Mouse (Mus musculus) ES-Bruce4 (cell line): ENCODE measurements around the gene Ahcyl1. TPM values are rescaled to one million over a fixed set of nuclear protein-coding genes. Genes with fewer than 3 reads are reported as not detected.
"Not testable (repeated sequence)": the region's sequence is repeated elsewhere in the genome, so short reads cannot be mapped to it uniquely, and the experiment has no call there.

ENCODE experiments used
- H3K27ac ChIP-seq: 2 replicates; pipeline ENCODE4 v1.5.1; 2012; ENCODE audit warnings: low read length, inconsistent platforms; ENCODE audit not compliant: insufficient read depth
- H3K27me3 ChIP-seq: 2 replicates; pipeline ENCODE4 v1.6.1; 2012; ENCODE audit warnings: mild to moderate bottlenecking, low read length, inconsistent platforms; ENCODE audit not compliant: control insufficient read depth, poor library complexity, insufficient read depth, severe bottlenecking
- H3K36me3 ChIP-seq: 2 replicates; pipeline ENCODE4 v1.6.1; 2012; ENCODE audit warnings: inconsistent platforms, mild to moderate bottlenecking, low read length, moderate library complexity; ENCODE audit not compliant: control insufficient read depth, poor library complexity, insufficient read depth, severe bottlenecking
- H3K4me1 ChIP-seq: one replicate; pipeline ENCODE4 v1.8.1; 2011; ENCODE audit warnings: low read length; ENCODE audit not compliant: control insufficient read depth, insufficient read depth
- H3K4me3 ChIP-seq: 2 replicates; pipeline ENCODE4 v1.5.1; 2011; ENCODE audit warnings: low read depth, mild to moderate bottlenecking, low read length
- H3K9ac ChIP-seq: 2 replicates; pipeline ENCODE4 v1.6.1; 2012; ENCODE audit warnings: low read depth, mild to moderate bottlenecking, inconsistent platforms; ENCODE audit not compliant: poor library complexity, severe bottlenecking
- H3K9me3 ChIP-seq: replicated peaks from 2 replicates; pipeline ENCODE4 v1.6.1; 2012; ENCODE audit warnings: mild to moderate bottlenecking, low read length, inconsistent platforms; ENCODE audit not compliant: control insufficient read depth, poor library complexity, insufficient read depth, severe bottlenecking
- CTCF ChIP-seq: IDR thresholded peaks from one replicate; pipeline ENCODE4 v1.8.1; 2011; ENCODE audit warnings: low read depth, low read length
- EP300 ChIP-seq: IDR thresholded peaks from 2 replicates; pipeline ENCODE4 v1.6.1; 2011; ENCODE audit warnings: low read depth, low read length; ENCODE audit not compliant: insufficient read depth
- POLR2A ChIP-seq: IDR thresholded peaks from one replicate; pipeline ENCODE4 v1.8.1; 2011; ENCODE audit warnings: low read length; ENCODE audit not compliant: insufficient read depth
- polyA plus RNA-seq: library from polyadenylated mRNA; stranded (reverse); fragments of >200 nt; gene quantifications from 2 replicates; pipeline ENCODE4 v1.2.4, GENCODE M21; 2011; ENCODE audit warnings: low read depth; ENCODE audit not compliant: missing spikeins, insufficient read depth, insufficient read length

Ahcyl1 gene
- polyA plus RNA-seq, 1 experiment: 179 TPM

DNA sequence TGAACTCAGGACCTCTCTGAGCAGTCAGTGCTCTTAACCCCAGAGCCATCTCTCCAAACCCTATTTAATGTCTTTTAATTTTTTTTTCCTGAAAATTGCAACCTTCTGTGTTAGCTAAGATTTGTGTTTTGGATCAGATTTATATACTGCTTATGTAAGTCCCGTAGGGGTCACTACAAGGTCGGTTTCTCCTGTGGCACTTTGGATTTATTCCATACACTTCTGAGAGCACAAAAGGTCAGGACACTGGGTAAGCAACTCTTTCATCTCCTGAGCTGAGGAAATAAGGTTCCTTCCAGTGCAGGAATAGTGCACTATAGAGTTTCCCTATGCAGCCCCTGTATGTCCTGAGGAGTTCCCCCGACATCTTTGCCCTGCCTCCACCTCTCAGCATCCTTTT lies 40.9 kb downstream of the Ahcyl1 start:
- no peaks in the 10 kb centered on the region for H3K36me3 ChIP-seq
- no peak overlapping the region for H3K27ac ChIP-seq
- no peaks in the 10 kb centered on the region for H3K27me3 ChIP-seq
- TF ChIP-seq POLR2A: no peak
- TF ChIP-seq CTCF: no peak
- no peak for TF ChIP-seq EP300
- no peak overlapping the region for H3K4me3 ChIP-seq
- no peak overlapping the region for H3K9ac ChIP-seq
- no peaks in the 10 kb centered on the region for H3K4me1 ChIP-seq
- H3K9me3 ChIP-seq: no peaks in the 10 kb centered on the region

DNA sequence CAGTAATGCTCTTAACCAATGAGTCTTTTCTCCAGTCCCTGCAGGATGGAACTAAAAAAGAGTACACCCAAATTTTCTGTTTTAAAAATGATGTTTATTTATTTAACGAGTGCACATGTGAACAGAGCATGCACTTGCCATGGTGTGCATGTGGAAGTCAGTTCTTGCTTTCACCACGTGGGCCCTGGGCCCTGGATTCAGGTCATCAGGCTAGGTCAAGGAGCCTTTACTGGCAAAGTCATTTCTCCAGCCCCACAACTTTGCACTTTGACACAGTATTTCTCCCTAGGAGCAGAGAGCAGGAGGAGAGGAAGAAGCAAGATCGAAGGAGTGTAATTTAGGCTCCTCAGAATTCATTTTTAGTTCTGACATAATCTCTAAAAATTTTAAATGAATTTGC lies 41.5 kb downstream of the Ahcyl1 start:
- no peak overlapping the region for H3K27ac ChIP-seq
- TF ChIP-seq POLR2A (no peak), EP300 (no peak), CTCF (no peak)

DNA sequence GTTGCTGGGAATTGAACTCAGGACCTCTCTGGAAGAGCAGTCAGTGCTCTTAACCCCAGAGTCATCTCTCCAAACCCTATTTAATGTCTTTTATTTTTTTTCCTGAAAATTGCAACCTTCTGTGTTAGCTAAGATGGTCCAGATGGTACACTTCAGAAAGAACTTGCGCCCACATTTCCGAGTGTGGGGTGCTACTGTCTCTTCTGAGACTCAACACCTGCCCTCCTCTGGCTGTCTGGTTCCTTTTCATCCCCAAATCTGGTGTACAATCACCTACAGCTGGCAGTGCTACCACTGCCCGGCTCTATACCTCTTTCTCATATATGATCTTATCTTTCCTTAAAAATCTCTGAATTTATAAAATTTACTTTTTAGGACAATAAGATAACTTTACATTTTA lies 43.4 kb downstream of the Ahcyl1 start:
- Histone ChIP-seq H3K4me1 (no peaks in the 10 kb centered on the region), H3K4me3 (no peak overlapping the region), H3K9ac (no peak overlapping the region), H3K27me3 (no peaks in the 10 kb centered on the region), H3K36me3 (no peaks in the 10 kb centered on the region), H3K27ac (no peak overlapping the region), H3K9me3 (no peaks in the 10 kb centered on the region)
- TF ChIP-seq POLR2A (no peak), EP300 (no peak), CTCF (no peak)

More for the DNA sequence above, 41.5 kb downstream of the Ahcyl1 start:
- H3K4me1 ChIP-seq: no peaks in the 10 kb centered on the region
- no peaks in the 10 kb centered on the region for H3K36me3 ChIP-seq
- H3K4me3 ChIP-seq: no peak overlapping the region
- H3K9ac ChIP-seq: no peak overlapping the region
- H3K9me3 ChIP-seq: no peaks in the 10 kb centered on the region
- H3K27me3 ChIP-seq: no peaks in the 10 kb centered on the region

DNA sequence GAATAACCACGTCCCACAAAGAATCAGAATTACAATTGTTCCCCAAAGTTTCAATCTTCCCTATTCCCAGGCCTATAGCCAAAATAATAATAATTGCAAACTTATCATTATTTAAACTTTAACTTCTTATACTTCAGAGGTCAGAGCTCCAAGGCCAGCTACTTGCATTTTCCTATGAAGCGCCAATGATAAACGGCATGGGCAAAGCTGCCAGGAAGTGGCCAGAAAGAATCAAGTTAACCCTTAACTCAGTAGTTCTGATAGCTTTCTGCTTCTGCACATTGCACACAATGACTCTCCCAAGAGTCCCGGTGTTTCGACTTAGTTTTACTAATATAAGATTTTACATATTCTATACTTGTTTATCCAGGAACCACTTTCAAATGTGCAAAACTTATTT lies 46.1 kb downstream of the Ahcyl1 start:
- H3K9me3 ChIP-seq, H3K27me3 ChIP-seq, H3K9ac ChIP-seq, H3K4me1 ChIP-seq, H3K36me3 ChIP-seq, H3K4me3 ChIP-seq, H3K27ac ChIP-seq: not testable (repeated sequence)

DNA sequence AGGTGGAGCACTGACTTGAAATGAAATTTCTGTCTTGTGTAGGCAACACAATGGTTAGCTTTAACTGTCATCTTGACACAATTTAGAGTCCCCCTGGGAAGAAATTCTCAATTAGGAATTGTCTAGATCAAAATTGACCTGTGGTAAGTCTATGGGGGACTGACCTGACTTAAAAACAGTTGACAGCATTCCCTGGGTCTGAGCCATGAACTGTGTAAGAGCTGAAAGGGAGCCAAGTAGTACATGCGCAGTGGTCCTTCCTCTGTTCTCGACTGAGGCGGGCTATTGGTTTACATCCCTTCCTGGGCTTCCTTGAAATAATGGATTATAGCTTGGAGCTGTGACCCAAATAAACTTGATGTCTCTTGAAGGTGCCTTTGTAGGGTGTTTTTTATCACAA lies 49.4 kb downstream of the Ahcyl1 start:
- Histone ChIP-seq H3K9ac (no peak overlapping the region), H3K36me3 (no peaks in the 10 kb centered on the region), H3K4me3 (no peak overlapping the region), H3K27ac (no peak overlapping the region), H3K4me1 (no peaks in the 10 kb centered on the region), H3K9me3 (no peaks in the 10 kb centered on the region), H3K27me3 (no peaks in the 10 kb centered on the region)
- TF ChIP-seq EP300 (no peak), POLR2A (no peak), CTCF (no peak)

DNA sequence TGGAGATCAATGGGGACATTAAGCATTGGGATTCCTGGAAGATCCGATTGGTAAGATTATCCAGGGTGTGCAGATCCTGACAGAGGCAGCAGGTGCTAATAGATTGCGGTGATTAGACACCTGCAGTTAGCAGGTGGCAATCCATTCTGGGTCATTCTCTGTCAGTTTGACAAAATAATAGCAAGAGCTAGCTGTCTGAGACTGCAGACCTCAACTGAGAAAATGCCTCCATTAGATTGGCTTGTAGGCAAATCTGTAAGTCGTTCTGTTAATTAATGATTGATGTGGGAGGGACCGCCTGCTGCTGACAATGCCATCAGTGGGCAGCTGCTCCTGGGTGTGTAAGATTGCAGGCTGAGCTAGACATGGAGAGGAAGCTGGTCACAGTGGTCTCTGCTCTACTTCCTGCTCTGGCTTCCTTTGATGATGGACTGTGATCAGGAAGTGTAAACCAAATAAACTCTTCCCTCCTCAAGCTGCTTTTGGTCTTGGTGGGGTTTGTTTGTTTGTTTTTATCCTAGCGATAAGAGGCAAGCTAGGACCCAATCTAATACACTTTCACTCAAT lies 58.7 kb downstream of the Ahcyl1 start:
- H3K4me3 ChIP-seq: no peak overlapping the region
- TF ChIP-seq CTCF: no peak
- no peak for TF ChIP-seq POLR2A
- TF ChIP-seq EP300: no peak
- no peak overlapping the region for H3K27ac ChIP-seq
- H3K4me1 ChIP-seq: no peaks in the 10 kb centered on the region
- H3K36me3 ChIP-seq: no peaks in the 10 kb centered on the region
- H3K27me3 ChIP-seq: no peaks in the 10 kb centered on the region
- H3K9ac ChIP-seq: no peak overlapping the region
- no peaks in the 10 kb centered on the region for H3K9me3 ChIP-seq
